Mouse (Mus musculus): ENCODE data around the gene Csf1. TPM values are rescaled to one million over a fixed set of nuclear protein-coding genes. Genes with fewer than 3 reads are reported as not detected.
A peak's percentile ranks its signal among the peaks of the same experiment; 100 is the strongest.

The Csf1 gene
- total and polyA plus RNA-seq, 2 experiments from 2014 or later = 11.2 to 13.1 TPM

GRCm38 (mm10) chr3:107790227-107790626 is 30.0 kb upstream of the Csf1 start:
- DNase-seq (ENCODE audit: low spot score) (no peak), ATAC-seq (no peak)
- 92% methylated on average over 3 of the region's 3 CpGs for WGBS
- H3K27me3 ChIP-seq (ENCODE audit: insufficient read depth, low read length) = no peaks in the 10 kb centered on the region
- no peaks in the 10 kb centered on the region for H3K36me3 ChIP-seq (ENCODE audit: insufficient read depth, low read length)
- no peak for TF ChIP-seq CTCF (IDR thresholded peaks at IDR 0.05; ENCODE audit: low read depth)
- H3K4me1 ChIP-seq (ENCODE audit: insufficient read depth, low read length) = peaks cover 21% of the 10 kb centered on the region
- H3K4me3 ChIP-seq (ENCODE audit: low read length) = no peak overlapping the region
- H3K4me2 ChIP-seq (ENCODE audit: low read depth, low read length) = no peak overlapping the region
- H3K9ac ChIP-seq (replicated peaks; ENCODE audit: low read length) = no peak overlapping the region
- H3K27ac ChIP-seq = no peak overlapping the region
- no peaks in the 10 kb centered on the region for H3K9me3 ChIP-seq (ENCODE audit: low read length)

- Histone ChIP-seq H3K27ac (peak overlapping the region; percentile 32; the same call in 1 of the 2 replicates), H3K36me3 (ENCODE audit: insufficient read depth, low read length) (no peaks in the 10 kb centered on the region), H3K4me2 (ENCODE audit: low read depth, low read length) (no peak overlapping the region), H3K27me3 (ENCODE audit: insufficient read depth, low read length) (no peaks in the 10 kb centered on the region), H3K9me3 (ENCODE audit: low read length) (no peaks in the 10 kb centered on the region), H3K9ac (replicated peaks; ENCODE audit: low read length) (no peak overlapping the region), H3K4me1 (ENCODE audit: insufficient read depth, low read length) (peaks cover 20% of the 10 kb centered on the region), H3K4me3 (ENCODE audit: low read length) (no peak overlapping the region)
- no peak for TF ChIP-seq CTCF (IDR thresholded peaks at IDR 0.05; ENCODE audit: low read depth)
- ATAC-seq (no peak), DNase-seq (ENCODE audit: low spot score) (no peak)
- 50% methylated on average over 3 of the region's 3 CpGs for WGBS
Observed at GRCm38 (mm10) chr3:107788885-107789284, 28.6 kb upstream of the Csf1 start.

DNA sequence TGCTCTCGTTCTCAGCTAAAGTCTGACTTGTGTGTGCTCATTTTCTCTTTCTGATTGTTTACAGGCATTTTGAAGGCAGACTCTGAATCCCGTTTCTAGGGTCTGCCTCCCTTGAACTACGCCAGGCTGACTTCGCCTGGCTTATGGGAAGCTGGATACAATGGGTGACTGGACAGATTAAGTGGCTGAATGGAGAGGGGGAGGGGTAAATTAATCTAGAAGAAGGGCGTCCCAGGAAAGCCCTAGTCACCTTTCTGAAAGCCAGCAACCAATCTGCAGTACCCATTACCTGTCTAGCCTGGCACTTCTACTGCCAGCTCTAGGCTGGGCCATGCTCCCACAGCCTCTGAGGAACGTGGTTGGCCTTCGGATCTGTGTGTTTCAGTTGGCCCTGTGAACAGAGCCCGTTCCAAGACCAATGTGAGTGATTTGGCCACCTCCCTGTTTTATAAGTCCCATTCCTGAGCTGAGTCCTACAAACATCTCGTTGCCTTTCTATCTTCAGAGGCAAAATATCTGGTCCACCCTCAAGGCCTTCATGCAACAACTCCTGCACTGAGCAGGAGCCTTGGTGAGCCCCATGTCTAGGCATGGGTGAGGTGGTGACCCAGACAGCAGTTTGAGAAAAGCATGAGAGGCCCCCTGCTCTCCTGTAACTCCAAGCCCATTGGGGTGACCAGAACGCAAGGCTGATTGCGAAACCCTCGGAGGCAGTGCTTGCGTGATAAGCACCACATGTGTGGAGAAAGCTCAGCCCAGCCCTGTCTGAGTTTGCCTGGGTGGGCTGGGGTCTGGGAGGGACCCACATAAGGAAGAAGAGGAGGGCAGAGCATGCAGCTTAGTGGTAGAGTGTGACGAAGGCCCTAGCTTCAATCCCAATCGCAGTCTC is 27.6 kb upstream of the Csf1 start:
- no peaks in the 10 kb centered on the region for H3K36me3 ChIP-seq (ENCODE audit: insufficient read depth, low read length)
- no peak for TF ChIP-seq CTCF (IDR thresholded peaks at IDR 0.05; ENCODE audit: low read depth)
- ATAC-seq (no peak), DNase-seq (ENCODE audit: low spot score) (no peak)
- WGBS = 67% methylated on average over 15 of the region's 15 CpGs
- H3K4me3 ChIP-seq (ENCODE audit: low read length) = no peak overlapping the region
- no peak overlapping the region for H3K9ac ChIP-seq (replicated peaks; ENCODE audit: low read length)
- no peaks in the 10 kb centered on the region for H3K9me3 ChIP-seq (ENCODE audit: low read length)
- H3K27ac ChIP-seq = no peak overlapping the region
- H3K4me1 ChIP-seq (ENCODE audit: insufficient read depth, low read length) = peaks cover 10% of the 10 kb centered on the region
- H3K4me2 ChIP-seq (ENCODE audit: low read depth, low read length) = no peak overlapping the region
- no peaks in the 10 kb centered on the region for H3K27me3 ChIP-seq (ENCODE audit: insufficient read depth, low read length)

- Histone ChIP-seq H3K27me3 (ENCODE audit: insufficient read depth, low read length) (no peaks in the 10 kb centered on the region), H3K27ac (no peak overlapping the region), H3K9me3 (ENCODE audit: low read length) (no peaks in the 10 kb centered on the region), H3K9ac (replicated peaks; ENCODE audit: low read length) (no peak overlapping the region), H3K4me1 (ENCODE audit: insufficient read depth, low read length) (peaks cover 10% of the 10 kb centered on the region), H3K4me2 (ENCODE audit: low read depth, low read length) (no peak overlapping the region), H3K36me3 (ENCODE audit: insufficient read depth, low read length) (no peaks in the 10 kb centered on the region), H3K4me3 (ENCODE audit: low read length) (no peak overlapping the region)
- ATAC-seq = no peak
- no peak for DNase-seq (ENCODE audit: low spot score)
- no peak for TF ChIP-seq CTCF (IDR thresholded peaks at IDR 0.05; ENCODE audit: low read depth)
- 39% methylated on average over 11 of the region's 11 CpGs for WGBS
Observed at GRCm38 (mm10) chr3:107786980-107787612, 26.8 kb upstream of the Csf1 start.

DNA sequence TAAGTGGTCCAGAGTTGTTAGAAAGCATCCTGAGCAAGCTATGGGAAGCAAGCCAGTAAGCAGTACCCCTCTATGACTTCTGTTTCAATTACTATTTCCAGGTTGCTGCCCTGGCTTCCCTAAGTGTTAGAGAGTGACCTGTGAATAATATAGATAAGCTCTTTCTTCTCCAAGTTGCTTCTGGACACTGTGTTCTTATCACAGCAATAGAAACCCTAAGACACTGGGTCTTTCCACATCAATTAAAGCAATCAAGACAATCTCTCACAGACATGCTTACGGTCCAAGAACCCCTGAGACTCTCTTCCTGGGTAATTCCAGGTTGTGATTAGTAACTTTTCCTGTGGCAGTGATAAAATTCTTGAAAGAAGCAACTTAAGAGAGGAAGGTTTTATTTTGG is 26.1 kb upstream of the Csf1 start:
- peaks cover 10% of the 10 kb centered on the region for H3K4me1 ChIP-seq (ENCODE audit: insufficient read depth, low read length)
- no peaks in the 10 kb centered on the region for H3K9me3 ChIP-seq (ENCODE audit: low read length)
- DNase-seq (ENCODE audit: low spot score) (no peak), ATAC-seq (no peak)
- H3K4me2 ChIP-seq (ENCODE audit: low read depth, low read length) = no peak overlapping the region
- no peaks in the 10 kb centered on the region for H3K36me3 ChIP-seq (ENCODE audit: insufficient read depth, low read length)
- H3K27ac ChIP-seq = no peak overlapping the region
- no peaks in the 10 kb centered on the region for H3K27me3 ChIP-seq (ENCODE audit: insufficient read depth, low read length)
- no peak overlapping the region for H3K9ac ChIP-seq (replicated peaks; ENCODE audit: low read length)
- TF ChIP-seq CTCF (IDR thresholded peaks at IDR 0.05; ENCODE audit: low read depth) = no peak
- no peak overlapping the region for H3K4me3 ChIP-seq (ENCODE audit: low read length)
- WGBS = 96% methylated on average over 1 of the region's 1 CpGs

- no peak overlapping the region for H3K4me3 ChIP-seq (ENCODE audit: low read length)
- peaks cover 10% of the 10 kb centered on the region for H3K4me1 ChIP-seq (ENCODE audit: insufficient read depth, low read length)
- ATAC-seq (no peak), DNase-seq (ENCODE audit: low spot score) (no peak)
- no peaks in the 10 kb centered on the region for H3K36me3 ChIP-seq (ENCODE audit: insufficient read depth, low read length)
- TF ChIP-seq CTCF (IDR thresholded peaks at IDR 0.05; ENCODE audit: low read depth) = no peak
- H3K4me2 ChIP-seq (ENCODE audit: low read depth, low read length) = no peak overlapping the region
- H3K9ac ChIP-seq (replicated peaks; ENCODE audit: low read length) = no peak overlapping the region
- H3K27me3 ChIP-seq (ENCODE audit: insufficient read depth, low read length) = no peaks in the 10 kb centered on the region
- no peaks in the 10 kb centered on the region for H3K9me3 ChIP-seq (ENCODE audit: low read length)
- no peak overlapping the region for H3K27ac ChIP-seq
- 88% methylated on average over 4 of the region's 4 CpGs for WGBS
Observed at GRCm38 (mm10) chr3:107785546-107785945, 25.3 kb upstream of the Csf1 start.

GRCm38 (mm10) chr3:107783315-107783714 is 23.0 kb upstream of the Csf1 start:
- Histone ChIP-seq H3K27me3 (ENCODE audit: insufficient read depth, low read length) (no peaks in the 10 kb centered on the region), H3K9me3 (ENCODE audit: low read length) (no peaks in the 10 kb centered on the region), H3K4me1 (ENCODE audit: insufficient read depth, low read length) (peaks cover 10% of the 10 kb centered on the region), H3K4me2 (ENCODE audit: low read depth, low read length) (no peak overlapping the region), H3K27ac (no peak overlapping the region), H3K9ac (replicated peaks; ENCODE audit: low read length) (no peak overlapping the region), H3K4me3 (ENCODE audit: low read length) (no peak overlapping the region), H3K36me3 (ENCODE audit: insufficient read depth, low read length) (no peaks in the 10 kb centered on the region)
- DNase-seq (ENCODE audit: low spot score) (no peak), ATAC-seq (no peak)
- 97% methylated on average over 3 of the region's 3 CpGs for WGBS
- TF ChIP-seq CTCF (IDR thresholded peaks at IDR 0.05; ENCODE audit: low read depth) = no peak

Data from hindbrain, postnatal 0 days (tissue).